Mouse (Mus musculus) erythroblast, embryonic 14.5 days (primary cell): Measurements from ENCODE around the gene Lrrfip1.

ENCODE experiments used
- GATA1 ChIP-seq: IDR thresholded peaks from 2 replicates; pipeline ENCODE4 v1.6.1; 2012; ENCODE audit warnings: low read length, inconsistent platforms, mixed read lengths
- TAL1 ChIP-seq: IDR thresholded peaks from 3 replicates; pipeline ENCODE4 v1.6.1; 2012; ENCODE audit warnings: low read length, inconsistent platforms, mixed read lengths

DNA sequence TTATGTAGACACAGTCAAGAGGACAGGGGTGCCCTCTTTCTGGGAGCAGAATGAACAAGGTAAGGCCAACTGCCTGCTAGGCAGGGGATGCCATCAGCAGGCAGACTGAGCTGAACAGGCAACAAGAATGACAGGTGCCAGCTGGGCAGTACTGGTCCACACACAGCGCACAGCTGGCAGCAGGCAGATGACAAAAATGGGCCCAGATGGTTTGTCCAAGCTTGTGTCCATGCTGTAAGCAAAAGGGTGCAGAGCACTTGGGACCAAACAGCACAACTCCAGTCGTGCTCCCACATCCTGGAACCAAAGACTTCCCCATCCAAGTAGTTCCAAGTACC, 25.0 kb upstream of the Lrrfip1 start:
- TF ChIP-seq TAL1 = no peak
- TF ChIP-seq GATA1 = no peak
